Mouse (Mus musculus): ENCODE results near the gene Htr6. TPM values are rescaled to one million over a fixed set of nuclear protein-coding genes. Genes with fewer than 3 reads are reported as not detected.

Gene Htr6
- 0.50 and 0.60 TPM in 2 replicates for polyA plus RNA-seq (2016; fragmentation: Nextera tagmentation; extraction: Ambion mirVana)

DNA sequence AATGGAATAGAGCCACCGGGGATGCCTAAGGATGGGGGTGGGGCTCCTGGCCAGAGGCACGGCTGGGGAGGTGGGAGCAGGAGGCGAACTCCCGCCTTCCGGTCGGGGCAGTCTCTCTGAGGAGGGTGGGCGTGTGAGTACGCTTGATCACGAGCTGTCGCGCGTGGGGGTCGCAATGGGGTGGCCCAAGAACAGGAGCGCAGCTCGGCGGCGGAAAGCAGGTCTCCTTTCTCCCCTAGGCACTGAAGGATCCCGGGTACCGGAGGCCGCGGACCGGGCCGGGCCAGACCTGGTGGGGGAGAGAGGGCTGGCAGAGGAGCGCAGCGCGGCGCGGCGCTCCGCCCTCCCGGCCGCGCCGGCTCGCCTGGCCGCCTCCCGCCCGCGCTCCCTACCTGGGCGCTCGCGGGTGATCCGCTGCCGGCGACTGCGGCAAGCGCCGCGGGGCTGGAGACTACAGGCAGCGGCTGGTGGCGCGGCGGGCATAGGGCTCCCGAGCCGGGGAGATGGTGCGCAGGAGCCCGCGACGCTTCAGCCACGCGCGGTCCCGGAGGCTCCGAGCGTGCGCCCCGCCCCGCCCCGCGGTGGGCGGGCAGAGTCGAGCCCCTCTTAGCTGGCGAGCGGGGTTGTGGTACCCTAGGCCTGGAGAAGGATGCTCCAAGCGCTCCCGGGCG is at the start of gene Htr6:
TSS of gene Htr6 (minus strand) at position 530 of the 671 bp plus-strand sequence.
- no peaks in the 10 kb centered on the region for H3K36me3 ChIP-seq
- H3K27me3 ChIP-seq = peaks cover 78% of the 10 kb centered on the region
- H3K4me2 ChIP-seq = peak within 1 kb of the TSS; percentile 97
- 2% methylated on average over 75 of the region's 77 CpGs for WGBS
- ATAC-seq (ENCODE audit: insufficient number of reproducible peaks, insufficient read depth, low FRiP score, low TSS enrichment, low read depth) = peak; percentile 35; the same call in 1 of the 2 replicates
- peaks cover 15% of the 10 kb centered on the region for H3K4me1 ChIP-seq (replicated peaks)
- H3K27ac ChIP-seq = no peak within 1 kb of the TSS
- H3K4me3 ChIP-seq (replicated peaks) = peak within 1 kb of the TSS; percentile 64
- H3K9me3 ChIP-seq = no peaks in the 10 kb centered on the region
- H3K9ac ChIP-seq (replicated peaks) = peak within 1 kb of the TSS; percentile 70

DNA sequence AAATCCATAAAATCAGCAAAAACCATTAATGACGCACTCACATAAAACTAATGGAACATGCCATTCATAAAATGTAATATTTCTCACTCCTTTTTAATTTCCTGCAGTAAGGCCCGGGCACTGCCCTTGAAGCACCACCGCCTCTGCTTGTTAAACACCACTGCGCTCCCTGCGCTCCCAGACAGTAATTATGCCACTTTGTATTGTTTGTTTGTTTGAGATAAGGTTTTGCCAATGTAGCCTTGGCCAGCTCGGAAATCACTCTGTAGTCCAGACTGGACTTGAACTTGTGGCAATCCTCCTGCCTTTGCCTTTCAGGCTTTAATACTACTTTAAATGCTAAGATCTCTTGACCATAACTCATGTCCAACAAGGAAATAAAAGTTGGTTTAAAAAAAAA is 49.6 kb upstream of the Htr6 start:
- Histone ChIP-seq H3K9me3 (peaks cover 7% of the 10 kb centered on the region; the same call in 1 of the 2 replicates), H3K27me3 (no peaks in the 10 kb centered on the region), H3K36me3 (peaks cover 11% of the 10 kb centered on the region), H3K4me1 (replicated peaks) (peaks cover 27% of the 10 kb centered on the region), H3K4me3 (replicated peaks) (no peak overlapping the region), H3K4me2 (no peak overlapping the region), H3K9ac (replicated peaks) (no peak overlapping the region), H3K27ac (no peak overlapping the region)
- WGBS = 83% methylated on average over 6 of the region's 6 CpGs
- ATAC-seq (ENCODE audit: insufficient number of reproducible peaks, insufficient read depth, low FRiP score, low TSS enrichment, low read depth) = no peak

DNA sequence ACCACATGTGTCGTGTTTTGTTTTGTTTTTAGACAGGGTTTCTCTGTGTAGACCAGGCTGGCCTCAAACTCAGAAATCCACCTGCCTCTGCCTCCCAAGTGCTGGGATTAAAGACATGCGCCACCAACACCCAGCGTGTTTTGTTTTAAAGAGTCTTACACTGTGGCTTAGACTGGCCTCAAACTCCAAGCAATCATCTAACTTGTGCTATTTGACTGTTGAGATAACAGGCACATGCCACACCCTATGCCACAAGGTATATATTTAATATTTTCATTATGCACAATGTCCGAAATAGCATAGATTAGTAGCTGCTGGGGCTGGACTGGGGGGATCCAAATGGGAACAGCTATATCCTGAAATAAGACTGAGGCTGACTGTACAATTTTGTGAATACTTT is 47.2 kb upstream of the Htr6 start:
- H3K36me3 ChIP-seq = peaks cover 11% of the 10 kb centered on the region
- H3K4me3 ChIP-seq (replicated peaks) = no peak overlapping the region
- H3K4me2 ChIP-seq = no peak overlapping the region
- peaks cover 20% of the 10 kb centered on the region for H3K4me1 ChIP-seq (replicated peaks)
- H3K27me3 ChIP-seq = no peaks in the 10 kb centered on the region
- ATAC-seq (ENCODE audit: insufficient number of reproducible peaks, insufficient read depth, low FRiP score, low TSS enrichment, low read depth) = no peak
- H3K9ac ChIP-seq (replicated peaks) = no peak overlapping the region
- H3K27ac ChIP-seq = no peak overlapping the region
- WGBS = 92% methylated on average over 4 of the region's 4 CpGs
- peaks cover 7% of the 10 kb centered on the region; the same call in 1 of the 2 replicates for H3K9me3 ChIP-seq

DNA sequence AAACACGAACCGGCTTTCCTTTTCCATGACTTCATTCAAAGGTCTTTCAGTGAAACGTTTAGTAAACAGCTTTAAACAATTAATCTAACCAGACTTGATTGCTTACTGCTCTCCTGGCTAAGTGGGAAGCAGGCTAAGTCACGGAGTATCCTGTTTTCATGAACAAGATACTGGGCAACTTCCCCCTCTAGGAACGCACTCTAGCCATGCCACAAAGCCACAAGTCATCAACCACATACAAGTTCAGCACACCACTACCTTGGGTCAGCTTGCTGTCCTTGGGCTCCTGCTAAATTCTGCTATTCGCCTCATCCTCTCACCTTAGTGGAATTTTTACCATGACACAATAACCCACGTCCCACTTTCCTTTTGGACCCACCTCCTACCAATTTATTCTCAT is 45.6 kb upstream of the Htr6 start:
- WGBS = 62% methylated on average over 7 of the region's 7 CpGs
- H3K9ac ChIP-seq (replicated peaks) = no peak overlapping the region
- H3K36me3 ChIP-seq = no peaks in the 10 kb centered on the region
- peaks cover 20% of the 10 kb centered on the region for H3K4me1 ChIP-seq (replicated peaks)
- 0 out of 2 replicates have a peak overlapping the region, but pooled peaks have one; percentile 4 for H3K27ac ChIP-seq
- no peak overlapping the region for H3K4me3 ChIP-seq (replicated peaks)
- H3K4me2 ChIP-seq = no peak overlapping the region
- no peaks in the 10 kb centered on the region for H3K9me3 ChIP-seq
- no peak for ATAC-seq (ENCODE audit: insufficient number of reproducible peaks, insufficient read depth, low FRiP score, low TSS enrichment, low read depth)
- H3K27me3 ChIP-seq = no peaks in the 10 kb centered on the region

GRCm38 (mm10) chr4:139120281-139120814 is 45.0 kb upstream of the Htr6 start:
- ATAC-seq (ENCODE audit: insufficient number of reproducible peaks, insufficient read depth, low FRiP score, low TSS enrichment, low read depth) = no peak
- Histone ChIP-seq H3K36me3 (no peaks in the 10 kb centered on the region), H3K4me1 (replicated peaks) (peaks cover 20% of the 10 kb centered on the region), H3K27ac (no peak overlapping the region), H3K27me3 (no peaks in the 10 kb centered on the region), H3K4me2 (no peak overlapping the region), H3K4me3 (replicated peaks) (no peak overlapping the region), H3K9ac (replicated peaks) (no peak overlapping the region), H3K9me3 (no peaks in the 10 kb centered on the region)
- 75% methylated on average over 4 of the region's 4 CpGs for WGBS

- ATAC-seq (ENCODE audit: insufficient number of reproducible peaks, insufficient read depth, low FRiP score, low TSS enrichment, low read depth) = no peak
- Histone ChIP-seq H3K9ac (replicated peaks) (no peak overlapping the region), H3K27me3 (no peaks in the 10 kb centered on the region), H3K4me3 (replicated peaks) (no peak overlapping the region), H3K27ac (no peak overlapping the region), H3K36me3 (no peaks in the 10 kb centered on the region), H3K9me3 (no peaks in the 10 kb centered on the region), H3K4me2 (no peak overlapping the region), H3K4me1 (replicated peaks) (peaks cover 23% of the 10 kb centered on the region)
- 91% methylated on average over 3 of the region's 3 CpGs for WGBS
Observed at GRCm38 (mm10) chr4:139116356-139117063, 41.1 kb upstream of the Htr6 start.

- H3K27ac ChIP-seq = no peak overlapping the region
- H3K4me2 ChIP-seq = no peak overlapping the region
- H3K4me3 ChIP-seq (replicated peaks) = no peak overlapping the region
- H3K9ac ChIP-seq (replicated peaks) = no peak overlapping the region
- H3K27me3 ChIP-seq = no peaks in the 10 kb centered on the region
- ATAC-seq (ENCODE audit: insufficient number of reproducible peaks, insufficient read depth, low FRiP score, low TSS enrichment, low read depth) = no peak
- peaks cover 26% of the 10 kb centered on the region for H3K4me1 ChIP-seq (replicated peaks)
- 90% methylated on average over 5 of the region's 5 CpGs for WGBS
- H3K9me3 ChIP-seq = no peaks in the 10 kb centered on the region
- no peaks in the 10 kb centered on the region for H3K36me3 ChIP-seq
Observed at GRCm38 (mm10) chr4:139115721-139116120, 40.4 kb upstream of the Htr6 start.

DNA sequence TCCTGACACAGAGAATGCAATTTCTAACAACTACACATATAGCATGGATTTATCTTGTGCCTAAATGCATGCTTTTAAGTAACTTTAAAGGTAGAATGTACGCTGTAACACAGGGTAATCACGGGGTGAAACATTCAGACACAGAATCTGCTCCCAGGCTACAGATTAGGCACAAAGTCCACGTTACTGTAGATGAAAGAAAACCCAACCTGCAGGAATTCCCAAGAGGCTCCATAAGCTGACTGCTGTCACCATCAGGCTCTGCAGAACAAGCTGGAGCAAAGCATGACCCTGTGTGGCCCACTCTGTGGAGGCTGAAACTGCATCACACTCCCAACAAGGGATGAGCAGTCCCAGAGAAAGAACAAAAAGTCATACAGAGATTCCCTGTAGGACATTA is 37.1 kb upstream of the Htr6 start:
- Histone ChIP-seq H3K9ac (replicated peaks) (no peak overlapping the region), H3K4me2 (no peak overlapping the region), H3K36me3 (no peaks in the 10 kb centered on the region), H3K27me3 (no peaks in the 10 kb centered on the region), H3K27ac (peak overlapping the region; percentile 31; the same call in 1 of the 2 replicates), H3K4me1 (replicated peaks) (peaks cover 18% of the 10 kb centered on the region), H3K9me3 (no peaks in the 10 kb centered on the region), H3K4me3 (replicated peaks) (no peak overlapping the region)
- ATAC-seq (ENCODE audit: insufficient number of reproducible peaks, insufficient read depth, low FRiP score, low TSS enrichment, low read depth) = no peak
- 67% methylated on average over 3 of the region's 3 CpGs for WGBS

DNA sequence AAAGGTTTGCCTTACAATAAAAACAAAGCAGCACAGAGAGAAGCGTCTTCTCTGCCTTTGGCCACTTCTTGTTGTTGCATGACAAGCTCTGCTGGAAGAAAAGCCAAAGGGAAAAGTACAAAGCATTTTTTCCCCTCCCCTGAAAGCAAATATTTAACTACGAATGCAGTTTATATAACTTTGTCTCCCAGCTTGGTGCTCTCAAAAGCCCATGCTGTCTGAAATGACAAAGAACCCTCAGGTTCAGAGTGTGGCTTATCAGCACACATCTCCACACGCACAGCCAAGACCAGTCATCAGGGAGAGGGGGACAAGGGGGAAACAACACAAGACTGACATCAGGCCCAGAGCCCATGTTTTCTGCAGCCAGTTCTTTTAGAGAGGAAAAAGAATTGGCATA is 36.1 kb upstream of the Htr6 start:
- no peaks in the 10 kb centered on the region for H3K27me3 ChIP-seq
- no peaks in the 10 kb centered on the region for H3K9me3 ChIP-seq
- no peak overlapping the region for H3K4me3 ChIP-seq (replicated peaks)
- H3K27ac ChIP-seq = peak overlapping the region; percentile 64; the same call in 1 of the 2 replicates
- H3K9ac ChIP-seq (replicated peaks) = no peak overlapping the region
- H3K4me2 ChIP-seq = no peak overlapping the region
- peaks cover 18% of the 10 kb centered on the region for H3K4me1 ChIP-seq (replicated peaks)
- ATAC-seq (ENCODE audit: insufficient number of reproducible peaks, insufficient read depth, low FRiP score, low TSS enrichment, low read depth) = no peak
- no peaks in the 10 kb centered on the region for H3K36me3 ChIP-seq
- WGBS = 61% methylated on average over 3 of the region's 3 CpGs

- H3K9ac ChIP-seq (replicated peaks) = no peak overlapping the region
- no peaks in the 10 kb centered on the region for H3K9me3 ChIP-seq
- H3K27ac ChIP-seq = peak overlapping the region; percentile 64; the same call in 1 of the 2 replicates
- no peak for ATAC-seq (ENCODE audit: insufficient number of reproducible peaks, insufficient read depth, low FRiP score, low TSS enrichment, low read depth)
- WGBS = 71% methylated on average over 3 of the region's 3 CpGs
- no peaks in the 10 kb centered on the region for H3K27me3 ChIP-seq
- H3K4me1 ChIP-seq (replicated peaks) = peaks cover 23% of the 10 kb centered on the region
- H3K4me2 ChIP-seq = no peak overlapping the region
- no peak overlapping the region for H3K4me3 ChIP-seq (replicated peaks)
- H3K36me3 ChIP-seq = no peaks in the 10 kb centered on the region
Observed at GRCm38 (mm10) chr4:139110858-139111257, 35.5 kb upstream of the Htr6 start.

GRCm38 (mm10) chr4:139105453-139105852 is 30.1 kb upstream of the Htr6 start:
- Histone ChIP-seq H3K4me1 (replicated peaks) (peaks cover 35% of the 10 kb centered on the region), H3K27me3 (no peaks in the 10 kb centered on the region), H3K36me3 (peaks cover 34% of the 10 kb centered on the region), H3K9ac (replicated peaks) (no peak overlapping the region), H3K9me3 (no peaks in the 10 kb centered on the region), H3K27ac (peak overlapping the region; percentile 56; the same call in 1 of the 2 replicates), H3K4me2 (no peak overlapping the region), H3K4me3 (replicated peaks) (no peak overlapping the region)
- ATAC-seq (ENCODE audit: insufficient number of reproducible peaks, insufficient read depth, low FRiP score, low TSS enrichment, low read depth) = no peak
- 94% methylated on average over 1 of the region's 1 CpGs for WGBS
